Mouse (Mus musculus) CD4-positive helper T cell, adult 2 months (primary cell): ENCODE results near the gene Tmem43.

ENCODE experiments used
- DNase-seq: peaks from one replicate; pipeline ENCODE4 v3.0.0-alpha.2; 2012; ENCODE audit warnings: low read depth, missing footprints, low spot score

Gene Tmem43

GRCm38 (mm10) chr6:91533359-91533758 is 59.9 kb downstream of the Tmem43 start:
- no peak for DNase-seq

- DNase-seq = no peak
These were observed 60.3 kb downstream of the Tmem43 start for GRCm38 (mm10) chr6:91533771-91534170.

- no peak for DNase-seq
These were observed 60.8 kb downstream of the Tmem43 start for GRCm38 (mm10) chr6:91534268-91534667.

- no peak for DNase-seq
These were observed 61.7 kb downstream of the Tmem43 start for GRCm38 (mm10) chr6:91535231-91535630.

GRCm38 (mm10) chr6:91536047-91536765 is 62.7 kb downstream of the Tmem43 start:
- DNase-seq = no peak
